Mouse (Mus musculus): ENCODE measurements around the gene Grb10. TPM values are rescaled to one million over a fixed set of nuclear protein-coding genes. Genes with fewer than 3 reads are reported as not detected.

Grb10 gene
- total RNA-seq, 2 experiments from 2014 or later, result 29.3 to 32.3 TPM

DNA sequence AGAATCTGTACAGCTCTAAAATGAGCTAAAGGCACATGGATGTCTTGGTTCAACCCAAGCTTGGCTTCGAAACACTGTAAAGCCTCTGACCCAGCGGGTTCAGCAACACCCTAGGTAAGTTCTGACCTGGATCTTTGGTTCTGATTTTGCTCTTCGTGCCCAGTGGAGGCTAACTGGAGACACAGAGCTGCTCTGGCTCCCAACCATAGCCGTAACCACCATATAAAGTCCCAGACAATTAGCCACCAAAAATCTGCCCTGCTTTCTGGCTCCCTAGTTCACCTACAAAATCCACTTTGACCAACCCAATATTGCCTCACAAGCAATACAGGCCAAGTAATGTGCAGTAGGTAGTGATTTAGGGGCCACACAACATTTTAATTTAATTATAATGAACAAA is 3.7 kb downstream of the Grb10 start:
- no peak for DNase-seq (ENCODE audit: low spot score in 2 of 2)

DNA sequence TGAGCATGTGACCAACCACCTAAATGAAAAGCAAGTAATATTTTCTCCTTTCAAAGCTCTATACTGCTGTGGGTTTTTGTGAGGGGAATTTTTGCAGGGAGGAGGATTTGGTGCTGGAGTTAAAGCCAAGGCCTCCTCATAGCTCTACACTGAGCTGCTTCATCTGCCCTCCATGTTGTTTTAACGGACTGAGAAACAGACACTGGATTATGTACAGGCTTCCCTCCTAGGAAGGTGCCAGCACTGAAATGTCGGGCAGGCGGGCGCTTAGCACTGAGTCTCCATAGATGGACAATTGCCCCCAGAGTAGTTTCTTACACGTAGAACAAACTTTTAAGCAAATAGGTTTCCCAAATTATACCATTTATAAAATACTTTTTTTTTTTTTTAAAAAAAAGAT is 4.1 kb downstream of the Grb10 start:
- DNase-seq (ENCODE audit: low spot score in 2 of 2), result no peak

GRCm38 (mm10) chr11:12032831-12033230 is 5.7 kb downstream of the Grb10 start:
- no peak for DNase-seq (ENCODE audit: low spot score in 2 of 2)

DNA sequence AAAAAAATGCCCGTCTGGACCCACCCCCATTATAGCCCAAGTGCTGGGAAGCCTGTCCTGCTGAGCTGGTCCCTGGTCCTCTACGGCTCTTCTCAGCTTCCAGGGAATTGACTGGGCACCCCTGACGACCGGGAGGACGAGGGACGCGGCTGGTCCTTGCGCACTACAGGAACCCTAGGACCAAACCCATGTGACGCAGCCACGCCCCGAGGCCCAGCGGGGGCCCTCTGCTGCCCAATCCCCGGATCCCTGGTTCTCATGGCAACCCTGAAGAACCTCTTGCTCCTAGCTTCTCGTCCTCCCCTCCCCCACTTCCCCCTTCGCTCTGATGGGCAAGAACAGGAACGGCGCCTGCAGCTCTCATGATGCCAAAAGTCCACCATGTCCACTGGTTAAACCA is 11.8 kb downstream of the Grb10 start:
- DNase-seq (ENCODE audit: low spot score in 2 of 2), result peak; percentile 15 to 22

DNA sequence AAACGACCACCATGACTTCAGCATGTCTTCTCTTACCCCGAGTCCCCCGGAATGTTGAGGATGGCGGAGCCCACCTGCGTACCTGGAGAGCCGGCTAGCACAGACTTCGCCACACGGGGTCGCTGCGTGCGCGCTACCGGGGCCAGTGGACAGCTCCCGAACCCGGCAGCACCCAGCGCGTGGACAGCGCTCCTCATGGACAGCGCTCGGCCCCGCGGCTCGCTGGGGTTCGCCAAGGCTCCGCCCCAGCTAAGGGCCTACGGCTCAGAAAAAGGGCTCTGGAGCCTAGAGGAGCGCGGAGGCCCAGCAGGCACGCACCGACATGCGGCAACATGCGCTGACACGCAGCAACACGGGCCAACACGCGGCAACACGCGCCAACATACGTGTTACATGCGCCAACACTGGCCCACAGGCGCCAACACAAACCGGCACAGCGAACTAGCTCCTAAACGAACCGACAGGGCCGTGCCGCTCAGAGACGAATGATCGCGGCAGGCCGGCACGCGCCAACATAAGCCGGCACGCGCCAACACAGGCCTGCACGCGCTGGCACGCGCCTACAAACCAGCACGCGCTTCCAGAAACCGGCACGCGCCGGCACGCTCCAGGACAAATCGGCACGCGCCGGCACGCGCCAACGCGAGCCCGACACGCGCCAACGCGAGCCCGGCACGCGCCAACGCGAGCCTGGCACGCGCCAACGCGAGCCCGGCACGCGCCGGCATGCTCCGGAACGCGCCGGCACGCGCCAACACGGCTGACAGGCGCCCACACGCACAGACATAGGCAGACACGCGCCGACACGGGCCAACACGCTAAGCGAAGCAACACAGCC is 12.5 kb downstream of the Grb10 start:
- peak; percentile 67 to 71 for DNase-seq (ENCODE audit: low spot score in 2 of 2)

GRCm38 (mm10) chr11:12025392-12025755 is 13.1 kb downstream of the Grb10 start:
- no peak for DNase-seq (ENCODE audit: low spot score in 2 of 2)

- no peak for DNase-seq (ENCODE audit: low spot score in 2 of 2)
Measured at GRCm38 (mm10) chr11:12023051-12023450, 15.4 kb downstream of the Grb10 start.

GRCm38 (mm10) chr11:12019651-12020050 is 18.8 kb downstream of the Grb10 start:
- no peak for DNase-seq (ENCODE audit: low spot score in 2 of 2)

DNA sequence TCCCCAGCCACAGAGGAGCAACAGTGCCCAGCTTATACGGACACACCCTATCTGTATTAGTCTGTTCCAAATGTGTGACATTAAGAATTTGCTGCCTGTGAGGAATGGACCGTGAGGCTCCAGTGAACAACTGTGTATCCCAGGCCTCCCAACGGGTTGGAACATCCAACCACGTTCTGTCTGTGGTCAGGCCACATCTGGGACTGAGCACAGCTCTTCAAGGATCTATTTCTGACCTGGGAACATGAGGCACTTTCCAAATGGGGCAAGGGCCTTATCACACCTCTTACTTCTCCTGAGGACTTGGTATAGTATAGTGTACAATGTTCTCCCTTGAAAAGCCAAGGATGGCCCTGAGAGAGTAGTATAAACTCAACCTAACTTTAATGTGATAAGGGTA is 19.9 kb downstream of the Grb10 start:
- DNase-seq (ENCODE audit: low spot score in 2 of 2), result no peak

DNA sequence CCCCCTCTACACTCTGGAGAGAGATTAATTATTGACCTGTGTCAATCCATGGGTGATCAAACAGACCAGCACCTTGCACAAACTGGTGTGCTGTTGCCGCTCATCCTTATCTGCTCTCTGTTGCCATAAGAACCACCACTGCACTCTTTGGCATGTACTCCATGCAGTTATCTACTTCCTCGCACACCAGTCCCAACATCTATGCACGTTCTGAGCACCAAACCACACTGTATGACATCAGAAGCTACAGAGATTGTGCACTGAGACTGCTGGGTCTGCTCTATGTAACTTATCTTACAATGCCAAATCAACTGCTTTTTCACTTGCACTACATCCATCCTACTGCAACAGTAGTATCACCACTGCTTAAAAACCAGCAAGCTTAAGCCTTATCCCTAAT is 28.4 kb downstream of the Grb10 start:
- DNase-seq (ENCODE audit: low spot score in 2 of 2), result no peak

- no peak for DNase-seq (ENCODE audit: low spot score in 2 of 2)
Measured at GRCm38 (mm10) chr11:12000293-12000910, 38.1 kb downstream of the Grb10 start.

DNA sequence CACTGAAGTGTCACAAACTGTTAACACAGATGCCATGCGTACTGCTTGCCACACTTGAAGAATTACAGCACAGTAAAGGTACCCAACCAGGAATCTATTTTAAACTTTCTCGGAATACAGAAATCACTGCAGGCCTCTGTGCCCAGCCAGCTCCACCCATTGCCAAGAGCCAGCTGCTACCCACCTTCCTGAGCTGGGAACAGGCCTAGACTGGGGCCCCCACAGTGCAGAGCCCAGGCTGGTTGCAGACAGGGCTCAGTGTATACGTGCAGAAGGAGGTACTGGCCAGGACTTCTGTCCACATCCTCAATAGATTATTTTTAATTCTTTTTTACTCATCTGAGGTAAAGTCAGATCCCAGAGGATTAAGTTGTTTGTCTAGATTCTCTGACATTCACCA is 39.6 kb downstream of the Grb10 start:
- no peak for DNase-seq (ENCODE audit: low spot score in 2 of 2)

DNA sequence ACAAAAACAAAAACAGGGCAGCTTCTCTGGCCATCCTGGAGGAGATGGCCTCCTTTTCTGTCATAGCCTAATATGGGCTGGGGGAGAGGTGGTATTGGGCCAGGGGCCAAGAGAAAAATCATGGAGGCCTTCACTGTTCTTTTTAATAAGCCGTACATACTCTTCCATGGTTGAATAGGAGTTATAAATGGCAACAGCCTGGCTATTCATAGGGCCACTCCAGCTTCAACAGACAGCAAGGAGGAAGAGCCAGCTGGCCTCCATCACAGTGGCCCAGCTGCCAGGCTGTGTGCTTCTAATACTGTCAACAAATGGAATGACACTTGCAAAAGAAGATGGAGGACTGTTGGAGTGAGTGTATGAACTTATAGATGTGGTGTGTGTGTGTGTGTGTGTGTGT is 41.4 kb downstream of the Grb10 start:
- DNase-seq (ENCODE audit: low spot score in 2 of 2), result peak; percentile 15 to 48

- DNase-seq (ENCODE audit: low spot score in 2 of 2), result no peak
Measured at GRCm38 (mm10) chr11:11995371-11995770, 43.1 kb downstream of the Grb10 start.

GRCm38 (mm10) chr11:11993807-11994206 is 44.7 kb downstream of the Grb10 start:
- no peak for DNase-seq (ENCODE audit: low spot score in 2 of 2)

DNA sequence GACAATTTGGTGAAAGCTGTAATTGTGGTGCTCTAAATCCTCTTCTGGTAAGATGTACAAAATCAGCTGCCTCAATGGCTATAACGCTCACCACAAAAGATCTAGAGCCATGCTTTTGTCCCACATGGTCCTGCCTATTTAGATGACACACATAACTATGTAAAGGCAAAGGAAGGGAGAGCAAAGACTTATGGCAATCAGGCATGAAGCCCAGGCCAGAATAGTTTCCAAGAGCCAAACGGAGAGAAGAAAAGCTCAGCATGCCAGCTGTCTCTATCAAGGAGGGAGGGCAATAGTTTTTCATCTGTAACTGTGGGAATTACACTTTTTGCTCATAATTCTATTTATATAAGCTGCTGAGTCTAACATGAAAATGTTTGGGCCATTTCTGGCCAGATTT is 45.3 kb downstream of the Grb10 start:
- DNase-seq (ENCODE audit: low spot score in 2 of 2), result no peak

DNA sequence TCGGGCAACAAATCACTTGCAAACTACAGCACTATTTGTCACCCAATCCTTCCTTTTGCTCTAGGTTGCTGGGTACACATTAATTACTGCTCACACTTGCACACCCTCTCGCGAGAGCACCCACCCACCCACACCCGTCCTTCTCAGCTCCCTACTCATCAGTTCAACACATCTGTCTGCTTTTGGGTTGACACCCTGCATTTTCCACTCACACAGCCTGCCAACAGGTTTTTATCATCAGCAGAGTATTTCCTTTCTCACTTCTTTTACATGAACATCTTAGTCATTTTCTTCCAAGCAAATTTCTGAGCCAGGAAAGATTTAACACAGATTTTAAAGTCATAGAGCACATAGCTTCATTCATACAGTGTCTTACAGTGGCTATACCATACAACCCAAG is 48.6 kb downstream of the Grb10 start:
- DNase-seq (ENCODE audit: low spot score in 2 of 2), result no peak

- DNase-seq (ENCODE audit: low spot score in 2 of 2), result no peak
Measured at GRCm38 (mm10) chr11:11987233-11987632, 51.2 kb downstream of the Grb10 start.

DNA sequence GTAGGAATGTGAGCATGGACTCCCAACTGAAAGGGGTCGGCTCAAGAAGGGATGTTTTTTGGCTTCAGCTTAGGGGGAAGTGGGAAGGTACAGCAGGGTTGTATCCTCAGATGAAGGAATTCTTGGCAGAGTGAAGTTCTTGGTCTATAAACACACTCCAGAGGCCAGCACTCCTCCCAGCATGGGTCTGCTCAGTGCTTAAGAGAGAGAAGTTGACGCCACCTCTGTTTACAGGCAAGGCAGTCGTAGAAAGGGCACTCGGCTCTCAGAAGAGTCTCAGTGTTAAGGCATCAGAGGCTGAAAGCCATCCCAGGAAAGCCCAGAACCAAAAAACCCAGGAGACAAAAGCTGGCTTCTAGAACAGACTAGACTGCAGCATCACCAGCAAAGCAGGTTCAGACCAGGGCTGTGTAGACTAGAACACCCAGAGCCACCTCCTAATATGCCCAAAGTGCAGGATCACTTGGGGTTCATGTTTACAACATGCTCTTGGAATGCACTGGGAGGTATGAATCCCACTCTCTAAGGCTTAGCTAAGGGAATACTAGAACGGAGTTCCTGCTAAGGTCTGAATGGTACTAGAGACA is 59.8 kb downstream of the Grb10 start:
- DNase-seq (ENCODE audit: low spot score in 2 of 2), result no peak

DNA sequence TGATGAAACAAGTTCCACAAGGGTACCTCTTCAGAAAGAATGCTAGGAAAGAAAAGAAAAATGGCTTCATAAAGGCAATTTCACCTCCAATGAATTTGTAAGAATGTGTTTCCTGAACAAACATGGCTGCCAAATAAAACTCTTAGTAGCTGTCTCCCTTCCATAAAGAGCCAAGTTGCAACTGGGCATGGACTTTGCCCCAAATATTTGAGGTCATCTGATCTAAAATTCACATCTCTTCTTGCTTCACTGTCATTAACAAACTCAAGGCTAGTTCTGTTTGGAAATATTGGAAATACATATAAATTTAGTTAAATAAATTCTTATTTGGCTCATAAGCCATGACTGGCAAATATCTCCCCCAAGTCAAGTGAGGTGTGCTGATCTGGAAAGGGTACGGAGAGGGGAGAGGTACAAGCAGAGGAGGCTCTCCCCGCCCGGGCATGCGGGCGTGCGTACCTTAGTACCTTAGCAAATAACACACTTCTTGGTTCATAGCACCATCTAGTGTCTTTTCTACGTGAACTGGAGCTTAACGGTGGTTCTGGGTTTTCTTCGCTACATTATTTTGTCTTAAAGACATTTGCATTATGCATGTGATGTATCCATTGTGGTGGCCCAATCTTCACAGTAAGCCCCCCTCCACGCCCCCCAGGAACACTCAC is 63.8 kb downstream of the Grb10 start:
- peak in 1 of 2 experiments; percentile 39 for DNase-seq (ENCODE audit: low spot score in 2 of 2)

DNA sequence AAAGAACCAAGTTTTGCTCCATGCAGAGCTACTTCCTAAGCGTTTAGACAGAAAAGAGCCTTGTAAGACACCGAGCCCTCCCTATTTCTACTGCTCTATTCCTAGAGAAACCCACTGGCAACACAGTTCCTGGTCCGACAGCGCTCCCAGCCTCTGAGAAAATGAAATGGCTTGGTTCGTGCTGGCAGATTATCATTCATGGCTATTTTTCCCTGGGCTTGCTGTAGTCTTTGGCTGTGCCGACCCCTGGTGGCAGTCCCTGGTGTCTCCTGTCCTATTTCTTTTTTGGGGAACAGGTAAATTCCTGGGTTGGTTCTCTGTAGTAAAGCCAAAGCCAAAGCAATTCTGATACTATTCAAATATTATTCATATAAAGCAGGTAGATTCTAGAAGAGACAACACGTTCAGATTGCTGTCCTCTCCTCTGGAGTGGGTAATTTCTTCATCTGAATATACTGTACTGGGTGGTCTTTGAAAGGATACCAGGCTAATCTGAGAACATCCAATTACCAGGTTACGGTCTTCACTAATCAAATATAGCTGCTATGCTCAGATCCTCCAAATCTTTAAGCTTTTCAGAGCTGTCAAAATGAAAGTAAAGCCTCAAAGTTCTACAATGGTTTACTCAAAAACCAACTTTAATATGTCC is 65.0 kb downstream of the Grb10 start:
- peak; percentile 71 to 82 for DNase-seq (ENCODE audit: low spot score in 2 of 2)

All from layer of hippocampus, postnatal 14 days (tissue).